Mouse (Mus musculus): Measurements from ENCODE around the gene Tbc1d7. TPM values are rescaled to one million over a fixed set of nuclear protein-coding genes. Genes with fewer than 3 reads are reported as not detected.

Tbc1d7 gene
- polyA plus RNA-seq, 1 experiment = 2.7 TPM

DNA sequence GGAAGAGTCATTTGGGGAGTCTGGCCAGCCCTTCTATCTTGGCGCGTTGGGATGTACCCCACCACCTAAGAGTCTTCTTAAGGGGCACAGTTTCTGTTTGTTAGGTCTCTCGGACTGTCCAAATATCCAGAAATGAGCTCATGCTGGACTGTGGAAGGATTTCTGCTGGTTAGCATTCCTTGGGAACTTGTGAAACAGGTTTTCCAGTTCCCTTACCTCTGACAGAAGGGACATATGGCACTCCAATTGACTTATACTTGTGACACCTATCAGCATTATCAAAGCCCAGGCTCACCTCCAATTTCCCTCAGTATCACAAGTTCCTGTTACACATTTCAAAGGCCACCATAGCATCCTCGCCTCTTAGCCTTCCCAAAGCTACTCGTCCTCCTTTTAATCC lies 39.7 kb upstream of the Tbc1d7 start:
- H3K4me3 ChIP-seq (replicated peaks) = no peak overlapping the region
- TF ChIP-seq GATA1 (IDR thresholded peaks at IDR 0.05; ENCODE audit: borderline replicate concordance, low read length) (no peak), FLI1 (IDR thresholded peaks at IDR 0.05; ENCODE audit: low read length) (no peak)

DNA sequence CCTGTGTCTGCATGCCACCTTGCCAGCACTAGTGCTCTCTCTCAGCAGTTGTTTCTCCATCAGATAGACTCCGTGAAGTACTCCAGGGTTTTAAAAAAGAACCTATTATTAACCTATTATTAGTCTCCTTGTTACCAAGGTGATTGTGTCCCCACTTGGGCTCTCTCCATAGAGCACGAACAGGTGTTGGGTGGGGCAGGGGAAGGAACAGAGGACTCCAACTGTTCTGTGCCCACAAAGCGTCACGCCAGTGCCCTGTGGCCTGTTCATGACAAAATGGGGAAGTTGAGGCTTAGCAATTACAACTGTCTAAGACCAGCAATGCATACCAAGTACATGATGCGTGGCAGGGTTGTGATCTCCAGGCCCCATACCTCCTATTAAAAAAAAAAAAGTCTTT lies 38.3 kb upstream of the Tbc1d7 start:
- no peaks in the 10 kb centered on the region for H3K27me3 ChIP-seq (replicated peaks)
- no peaks in the 10 kb centered on the region for H3K9me3 ChIP-seq
- H3K4me1 ChIP-seq = peaks cover 97% of the 10 kb centered on the region
- no peak for TF ChIP-seq GATA1 (IDR thresholded peaks at IDR 0.05; ENCODE audit: borderline replicate concordance, low read length)
- TF ChIP-seq FLI1 (IDR thresholded peaks at IDR 0.05; ENCODE audit: low read length) = no peak
- H3K4me3 ChIP-seq (replicated peaks) = peak overlapping the region; percentile 69
- peaks cover 85% of the 10 kb centered on the region for H3K36me3 ChIP-seq (replicated peaks; ENCODE audit: low read length)

More for the DNA sequence above, 39.7 kb upstream of the Tbc1d7 start:
- peaks cover 78% of the 10 kb centered on the region for H3K36me3 ChIP-seq (replicated peaks; ENCODE audit: low read length)
- H3K4me1 ChIP-seq = peaks cover 98% of the 10 kb centered on the region
- no peaks in the 10 kb centered on the region for H3K27me3 ChIP-seq (replicated peaks)
- no peaks in the 10 kb centered on the region for H3K9me3 ChIP-seq

DNA sequence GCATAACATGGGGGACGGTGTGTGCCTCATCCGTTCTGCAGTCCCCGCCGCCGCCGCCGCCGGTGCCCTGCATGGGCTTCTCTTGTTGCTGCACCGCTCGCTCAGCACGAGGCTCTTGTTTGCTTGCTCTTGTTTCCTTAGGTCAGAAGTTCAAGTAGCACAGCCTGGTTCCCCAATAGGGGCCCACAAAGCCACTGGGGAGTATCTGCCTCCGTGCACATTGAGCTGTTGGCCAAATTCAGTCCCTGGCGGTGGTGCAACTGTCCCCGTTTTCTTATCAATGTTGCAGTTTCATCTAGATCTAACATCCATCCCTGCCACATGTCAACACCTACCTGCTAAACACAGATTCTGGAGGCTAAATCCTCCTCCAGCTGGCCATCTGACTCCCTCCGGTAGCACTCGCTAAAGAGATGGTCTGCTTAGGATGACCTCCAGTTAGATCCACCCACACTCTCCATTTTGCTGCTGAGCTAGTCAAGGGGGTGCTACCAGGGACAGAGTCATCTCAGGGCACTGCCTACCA lies 37.7 kb upstream of the Tbc1d7 start:
- Histone ChIP-seq H3K36me3 (replicated peaks; ENCODE audit: low read length) (peaks cover 85% of the 10 kb centered on the region), H3K4me1 (peaks cover 97% of the 10 kb centered on the region), H3K27me3 (replicated peaks) (no peaks in the 10 kb centered on the region), H3K9me3 (no peaks in the 10 kb centered on the region), H3K4me3 (replicated peaks) (peak overlapping the region; percentile 69)
- TF ChIP-seq FLI1 (IDR thresholded peaks at IDR 0.05; ENCODE audit: low read length) = no peak
- TF ChIP-seq GATA1 (IDR thresholded peaks at IDR 0.05; ENCODE audit: borderline replicate concordance, low read length) = no peak

DNA sequence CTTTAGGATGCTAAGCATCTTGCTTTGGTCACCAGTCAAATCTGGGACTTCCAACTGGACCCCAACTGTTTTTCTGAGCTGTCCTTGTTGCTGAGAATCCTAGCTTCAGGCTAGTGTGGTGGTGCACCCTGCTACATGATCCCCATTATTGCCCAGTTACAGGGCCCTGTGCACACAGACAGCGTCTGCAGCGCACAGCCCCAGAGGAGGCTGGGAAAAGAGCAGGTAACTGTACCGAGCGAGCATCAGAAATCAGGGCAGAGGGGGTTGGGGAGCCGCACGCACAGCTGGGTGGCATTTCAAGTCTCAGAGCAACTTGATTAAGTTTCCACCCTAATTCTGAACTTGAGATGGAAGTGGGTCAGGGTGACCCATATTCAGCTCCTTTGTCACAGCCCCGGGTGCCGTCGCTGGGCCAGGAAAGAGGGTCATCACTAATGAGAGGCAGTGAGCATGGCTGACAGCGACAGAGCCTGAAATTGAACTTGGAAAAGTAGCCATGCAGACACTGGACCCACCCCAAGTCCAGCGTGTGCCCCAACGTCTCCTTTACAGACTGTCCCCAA lies 34.9 kb upstream of the Tbc1d7 start:
- no peaks in the 10 kb centered on the region for H3K9me3 ChIP-seq
- peaks cover 97% of the 10 kb centered on the region for H3K4me1 ChIP-seq
- H3K36me3 ChIP-seq (replicated peaks; ENCODE audit: low read length) = peaks cover 91% of the 10 kb centered on the region
- H3K27me3 ChIP-seq (replicated peaks) = no peaks in the 10 kb centered on the region
- H3K4me3 ChIP-seq (replicated peaks) = no peak overlapping the region
- no peak for TF ChIP-seq FLI1 (IDR thresholded peaks at IDR 0.05; ENCODE audit: low read length)
- no peak for TF ChIP-seq GATA1 (IDR thresholded peaks at IDR 0.05; ENCODE audit: borderline replicate concordance, low read length)

DNA sequence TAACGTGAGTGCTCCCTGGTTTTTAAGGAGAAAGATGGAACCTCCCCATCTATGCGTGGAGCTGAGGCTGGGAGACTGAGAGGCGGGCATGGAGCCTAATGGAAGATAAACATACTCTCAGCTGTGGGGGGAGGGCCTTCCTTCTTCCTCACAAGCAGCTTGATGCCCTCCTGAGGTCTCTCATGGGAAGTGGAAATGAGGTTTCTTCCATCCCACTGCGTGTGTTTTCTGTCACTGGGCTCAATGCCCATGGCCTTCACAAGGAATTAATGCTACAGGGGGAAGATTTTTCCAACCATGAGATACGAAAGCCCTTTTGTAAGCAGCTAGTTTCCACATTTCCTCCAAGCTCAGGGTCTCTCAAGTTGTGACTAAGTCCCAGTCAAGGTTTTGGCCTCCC lies 32.3 kb upstream of the Tbc1d7 start:
- Histone ChIP-seq H3K27me3 (replicated peaks) (no peaks in the 10 kb centered on the region), H3K36me3 (replicated peaks; ENCODE audit: low read length) (peaks cover 92% of the 10 kb centered on the region), H3K4me1 (peaks cover 96% of the 10 kb centered on the region), H3K4me3 (replicated peaks) (no peak overlapping the region), H3K9me3 (no peaks in the 10 kb centered on the region)
- TF ChIP-seq FLI1 (IDR thresholded peaks at IDR 0.05; ENCODE audit: low read length) (no peak), GATA1 (IDR thresholded peaks at IDR 0.05; ENCODE audit: borderline replicate concordance, low read length) (no peak)

DNA sequence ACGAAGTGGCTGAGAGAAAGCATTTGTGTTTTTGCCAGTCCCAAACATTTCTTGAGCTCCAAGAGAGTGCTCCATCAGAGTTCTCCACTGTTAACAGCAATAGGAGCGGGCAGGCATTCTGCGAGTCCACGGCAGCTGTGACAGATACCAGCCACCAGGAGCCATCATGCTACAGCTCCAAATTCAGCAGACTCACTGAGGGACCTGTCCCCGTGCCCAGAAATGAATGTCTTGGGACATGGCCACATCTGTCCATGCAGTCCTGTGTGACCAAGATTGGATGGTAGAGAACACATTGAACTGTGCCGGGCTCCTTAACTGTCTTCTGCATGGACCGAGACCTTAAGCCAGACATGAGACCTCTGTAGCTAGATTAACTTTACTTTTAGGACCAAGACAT lies 31.9 kb upstream of the Tbc1d7 start:
- H3K4me1 ChIP-seq = peaks cover 96% of the 10 kb centered on the region
- no peaks in the 10 kb centered on the region for H3K27me3 ChIP-seq (replicated peaks)
- peaks cover 94% of the 10 kb centered on the region for H3K36me3 ChIP-seq (replicated peaks; ENCODE audit: low read length)
- H3K9me3 ChIP-seq = no peaks in the 10 kb centered on the region
- TF ChIP-seq FLI1 (IDR thresholded peaks at IDR 0.05; ENCODE audit: low read length) (no peak), GATA1 (IDR thresholded peaks at IDR 0.05; ENCODE audit: borderline replicate concordance, low read length) (no peak)
- H3K4me3 ChIP-seq (replicated peaks) = no peak overlapping the region

DNA sequence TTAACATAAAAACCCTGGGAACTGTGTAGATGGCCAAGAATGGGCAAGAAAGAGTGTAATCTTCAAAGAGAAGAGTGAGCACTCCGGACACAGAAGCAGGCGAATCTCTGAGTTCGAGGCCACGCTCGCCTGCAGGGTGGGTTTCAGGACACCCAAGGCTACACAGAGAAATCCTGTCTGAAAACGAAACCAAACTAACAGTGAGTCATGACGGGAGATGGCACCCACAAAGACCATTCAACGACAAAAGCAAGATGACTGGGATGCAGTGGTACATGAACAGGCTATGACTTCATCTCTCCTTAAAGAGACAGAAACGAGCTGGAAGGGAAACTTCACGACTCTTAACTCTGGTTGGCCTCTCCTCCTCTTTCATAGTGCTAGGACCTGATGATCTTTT lies 31.1 kb upstream of the Tbc1d7 start:
- H3K27me3 ChIP-seq (replicated peaks) = no peaks in the 10 kb centered on the region
- peaks cover 96% of the 10 kb centered on the region for H3K4me1 ChIP-seq
- no peak for TF ChIP-seq FLI1 (IDR thresholded peaks at IDR 0.05; ENCODE audit: low read length)
- TF ChIP-seq GATA1 (IDR thresholded peaks at IDR 0.05; ENCODE audit: borderline replicate concordance, low read length) = no peak
- peaks cover 94% of the 10 kb centered on the region for H3K36me3 ChIP-seq (replicated peaks; ENCODE audit: low read length)
- H3K9me3 ChIP-seq = no peaks in the 10 kb centered on the region
- no peak overlapping the region for H3K4me3 ChIP-seq (replicated peaks)

DNA sequence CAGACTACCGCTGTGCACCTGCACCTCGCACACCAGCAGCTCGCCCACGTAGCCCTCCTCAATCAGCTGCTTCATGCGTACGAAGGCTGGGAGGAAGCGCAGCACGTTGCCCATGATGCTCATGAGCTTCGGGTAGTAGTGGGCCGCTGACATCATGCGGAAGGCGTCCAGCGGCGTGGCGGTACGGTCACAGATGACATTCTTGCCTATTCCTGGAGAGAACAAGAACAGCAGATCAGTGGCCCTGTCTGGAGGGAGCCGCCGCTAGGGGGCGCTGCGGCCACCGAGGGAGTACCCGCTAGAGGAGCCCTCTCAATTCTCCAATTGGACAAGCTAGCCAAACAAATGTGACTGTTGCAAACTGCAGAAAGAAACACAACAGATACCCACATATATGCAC lies 29.7 kb upstream of the Tbc1d7 start:
- Histone ChIP-seq H3K27me3 (replicated peaks) (no peaks in the 10 kb centered on the region), H3K36me3 (replicated peaks; ENCODE audit: low read length) (peaks cover 94% of the 10 kb centered on the region), H3K9me3 (no peaks in the 10 kb centered on the region), H3K4me3 (replicated peaks) (peak overlapping the region; percentile 62), H3K4me1 (peaks cover 98% of the 10 kb centered on the region)
- TF ChIP-seq FLI1 (IDR thresholded peaks at IDR 0.05; ENCODE audit: low read length) (no peak), GATA1 (IDR thresholded peaks at IDR 0.05; ENCODE audit: borderline replicate concordance, low read length) (no peak)

DNA sequence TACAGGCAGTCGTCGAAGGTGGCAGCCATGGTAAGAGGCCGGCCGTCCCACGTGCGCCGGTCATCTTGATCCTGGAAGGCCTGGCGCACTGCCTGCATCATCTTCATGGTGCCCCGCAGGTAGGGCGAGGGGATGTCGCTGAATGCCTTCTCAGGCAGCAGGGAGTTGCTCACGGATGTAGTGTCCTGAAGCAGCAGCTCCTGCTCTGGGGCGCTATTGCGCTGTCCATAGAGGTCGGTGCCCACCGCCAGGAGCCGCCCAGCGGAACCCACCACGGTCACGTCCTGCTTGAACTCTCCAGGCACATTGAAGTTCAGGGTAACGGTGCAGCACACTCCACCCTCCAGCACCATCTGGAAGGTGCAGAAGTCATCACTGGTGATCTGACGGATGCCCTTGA lies 29.2 kb upstream of the Tbc1d7 start:
- Histone ChIP-seq H3K4me3 (replicated peaks) (peak overlapping the region; percentile 62), H3K4me1 (peaks cover 96% of the 10 kb centered on the region), H3K27me3 (replicated peaks) (no peaks in the 10 kb centered on the region), H3K9me3 (no peaks in the 10 kb centered on the region), H3K36me3 (replicated peaks; ENCODE audit: low read length) (peaks cover 92% of the 10 kb centered on the region)
- TF ChIP-seq GATA1 (IDR thresholded peaks at IDR 0.05; ENCODE audit: borderline replicate concordance, low read length) = no peak
- no peak for TF ChIP-seq FLI1 (IDR thresholded peaks at IDR 0.05; ENCODE audit: low read length)

DNA sequence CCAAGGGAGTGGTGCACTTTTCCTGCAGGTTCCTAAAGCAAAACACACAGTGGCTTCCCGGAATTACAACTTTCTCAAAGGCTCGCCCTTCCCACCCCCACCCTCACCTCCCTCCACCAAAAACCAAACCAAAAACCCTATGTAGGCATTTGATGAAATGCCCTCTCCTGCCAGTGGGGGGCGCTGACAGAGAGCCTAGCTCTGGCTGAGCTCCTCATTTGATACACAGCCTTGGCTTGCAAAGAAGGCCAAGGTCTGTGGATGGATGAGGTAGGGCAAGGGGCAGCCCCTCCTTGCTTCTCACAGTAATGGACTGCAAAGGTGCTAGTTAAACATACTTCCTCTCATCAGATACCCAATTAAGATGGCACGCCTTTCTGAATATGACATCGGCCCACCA lies 28.4 kb upstream of the Tbc1d7 start:
- Histone ChIP-seq H3K4me3 (replicated peaks) (no peak overlapping the region), H3K9me3 (no peaks in the 10 kb centered on the region), H3K4me1 (peaks cover 96% of the 10 kb centered on the region), H3K27me3 (replicated peaks) (no peaks in the 10 kb centered on the region), H3K36me3 (replicated peaks; ENCODE audit: low read length) (peaks cover 91% of the 10 kb centered on the region)
- no peak for TF ChIP-seq FLI1 (IDR thresholded peaks at IDR 0.05; ENCODE audit: low read length)
- no peak for TF ChIP-seq GATA1 (IDR thresholded peaks at IDR 0.05; ENCODE audit: borderline replicate concordance, low read length)

All from megakaryocyte, embryonic 14.5 days (primary cell).